Mouse (Mus musculus) limb, embryonic 15.5 days (tissue): ENCODE data around the gene Shbg. TPM values are rescaled to one million over a fixed set of nuclear protein-coding genes. Genes with fewer than 3 reads are reported as not detected.
"Not testable (repeated sequence)": the region's sequence is repeated elsewhere in the genome, so short reads cannot be mapped to it uniquely, and the experiment has no call there.

Experiments used
- ATAC-seq: fragments of 200-750 bp; cut with Nextera tagmentation; 2 replicates; pipeline ENCODE4 v1.8.0; 2017; ENCODE audit warnings: low read depth, moderate TSS enrichment; ENCODE audit not compliant: insufficient number of reproducible peaks, low FRiP score, low TSS enrichment
- H3K27ac ChIP-seq: fragments of 300-500 bp; sonication (generic); 2 replicates; pipeline ENCODE4 v1.5.1; 2015; ENCODE audit warnings: moderate library complexity, mild to moderate bottlenecking, inconsistent platforms
- H3K27me3 ChIP-seq: fragments of 300-500 bp; sonication (generic); 2 replicates; pipeline ENCODE4 v1.6.1; 2015; ENCODE audit warnings: inconsistent platforms
- H3K36me3 ChIP-seq: fragments of 300-500 bp; sonication (generic); 2 replicates; pipeline ENCODE4 v1.6.1; 2015; ENCODE audit warnings: inconsistent platforms
- H3K4me1 ChIP-seq: fragments of 300-500 bp; sonication (generic); 2 replicates; pipeline ENCODE4 v1.6.1; 2015; ENCODE audit warnings: inconsistent platforms
- H3K4me2 ChIP-seq: fragments of 300-500 bp; sonication (generic); 2 replicates; pipeline ENCODE4 v1.6.1; 2015; ENCODE audit warnings: mild to moderate bottlenecking, inconsistent platforms
- H3K4me3 ChIP-seq: fragments of 300-500 bp; sonication (generic); 2 replicates; pipeline ENCODE4 v1.5.1; 2015; ENCODE audit warnings: mild to moderate bottlenecking, inconsistent platforms
- H3K9ac ChIP-seq: fragments of 300-500 bp; sonication (generic); 2 replicates; pipeline ENCODE4 v1.6.1; 2015; ENCODE audit warnings: inconsistent platforms
- H3K9me3 ChIP-seq: fragments of 300-500 bp; sonication (generic); 2 replicates; pipeline ENCODE4 v1.6.1; 2016; ENCODE audit warnings: inconsistent platforms
- WGBS: fragments of 180-500 bp; shearing (Covaris S2); methylation state at CpG from one replicate; pipeline ENCODE4 v1.1.7; 2015; 5-methylcytosine and 5-hydroxymethylcytosine counted together
- polyA plus RNA-seq: library from polyadenylated mRNA; unstranded; fragments of >200 nt; fragmentation: Nextera tagmentation; extraction: Ambion mirVana; gene quantifications from 2 replicates; pipeline ENCODE4 v1.2.1, GENCODE M21; 2015

Gene Shbg
- polyA plus RNA-seq, 1 experiment from 2014 or later: not detected

DNA sequence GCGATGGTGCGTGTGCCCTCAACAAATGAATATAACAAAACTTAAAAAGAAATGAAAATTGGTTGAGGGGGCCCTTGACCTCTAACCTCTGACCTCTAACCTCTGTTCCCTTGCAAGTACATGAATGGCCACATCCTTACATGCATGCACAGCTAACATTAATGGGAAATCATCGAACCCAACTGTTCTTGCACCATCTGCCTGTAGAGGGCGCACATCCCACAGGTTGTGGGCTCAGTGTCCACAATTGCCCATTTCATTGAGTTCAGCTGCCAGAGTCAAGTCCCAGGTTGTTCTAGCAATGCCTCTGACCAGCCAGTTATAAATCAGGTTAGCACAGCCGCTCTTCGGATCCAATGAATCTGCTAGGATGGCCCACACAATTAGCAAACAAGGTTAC, 10.6 kb upstream of the Shbg start:
- Histone ChIP-seq H3K4me3 (no peak overlapping the region), H3K4me2 (no peak overlapping the region), H3K9me3 (no peaks in the 10 kb centered on the region), H3K27ac (no peak overlapping the region), H3K27me3 (no peaks in the 10 kb centered on the region), H3K9ac (no peak overlapping the region), H3K36me3 (no peaks in the 10 kb centered on the region), H3K4me1 (no peaks in the 10 kb centered on the region)
- 35% methylated on average over 6 of the region's 6 CpGs for WGBS
- ATAC-seq: no peak

DNA sequence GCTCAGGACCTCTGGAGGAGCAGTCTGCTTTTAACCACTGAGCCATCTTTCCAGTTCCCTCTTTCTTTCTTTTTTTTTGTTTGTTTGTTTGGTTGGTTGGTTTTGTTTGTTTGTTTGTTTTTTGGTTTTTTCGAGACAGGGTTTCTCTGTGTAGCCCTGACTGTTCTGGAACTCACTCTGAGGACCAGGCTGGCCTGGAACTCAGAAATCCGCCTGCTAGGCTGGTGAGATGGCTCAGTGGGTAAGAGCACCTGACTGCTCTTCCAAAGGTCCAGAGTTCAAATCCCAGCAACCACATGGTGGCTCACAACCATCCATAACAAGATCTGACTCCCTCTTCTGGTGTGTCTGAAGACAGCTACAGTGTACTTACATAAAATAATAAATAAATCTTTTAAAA, 6.6 kb upstream of the Shbg start:
- not testable (repeated sequence) for H3K9ac ChIP-seq, H3K9me3 ChIP-seq, H3K4me3 ChIP-seq, H3K36me3 ChIP-seq, H3K27me3 ChIP-seq, H3K4me1 ChIP-seq, H3K27ac ChIP-seq, ATAC-seq, H3K4me2 ChIP-seq
- 90% methylated on average over 2 of the region's 2 CpGs for WGBS

DNA sequence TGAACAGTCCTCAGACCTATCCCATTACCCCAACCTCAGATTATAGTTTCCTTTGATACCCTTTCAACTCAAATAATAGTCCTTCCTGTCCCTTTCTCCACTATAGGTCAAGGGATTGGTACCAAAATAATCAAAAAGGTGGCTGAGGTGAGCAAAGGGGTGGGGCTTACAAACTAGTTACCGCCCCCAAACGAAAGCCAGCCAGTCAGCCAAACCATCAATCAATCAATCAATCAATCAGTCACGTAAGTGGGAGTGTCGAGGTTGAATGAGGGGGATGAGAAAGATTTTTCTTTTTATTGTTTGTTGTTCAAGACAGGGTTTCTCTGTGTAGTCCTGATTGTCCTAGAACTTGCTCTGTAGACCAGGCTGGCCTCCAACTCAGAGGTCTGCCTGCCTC, 5.3 kb upstream of the Shbg start:
- ATAC-seq: no peak
- Histone ChIP-seq H3K27me3 (no peaks in the 10 kb centered on the region), H3K9me3 (no peaks in the 10 kb centered on the region), H3K9ac (peak overlapping the region; percentile 43; the same call in 1 of the 2 replicates), H3K4me3 (peak overlapping the region; percentile 49), H3K27ac (no peak overlapping the region), H3K4me2 (peak overlapping the region; percentile 74; the same call in 1 of the 2 replicates), H3K4me1 (peaks cover 8% of the 10 kb centered on the region), H3K36me3 (no peaks in the 10 kb centered on the region)
- WGBS: 62% methylated on average over 4 of the region's 4 CpGs

DNA sequence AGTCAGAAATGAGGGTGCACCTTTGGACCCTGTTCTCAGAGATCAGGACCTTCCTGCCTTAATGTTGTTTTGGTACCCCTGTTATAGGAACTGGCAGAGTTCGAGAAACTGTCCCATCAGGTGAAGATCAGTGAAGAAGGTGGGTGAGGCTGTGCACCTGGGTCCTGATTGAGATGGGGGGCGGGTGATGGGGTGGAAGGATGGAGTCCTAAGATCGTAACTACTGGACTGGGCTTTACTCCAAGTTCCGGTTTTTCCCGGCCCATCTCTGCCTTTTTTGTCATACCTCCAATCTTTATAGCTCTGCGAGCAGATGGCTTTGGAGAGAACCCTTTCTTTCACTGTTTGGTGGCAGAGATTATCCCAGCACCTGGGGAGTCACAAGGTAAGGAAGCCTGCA, 4.7 kb upstream of the Shbg start:
- Histone ChIP-seq H3K4me1 (peaks cover 8% of the 10 kb centered on the region), H3K4me3 (peak overlapping the region; percentile 49), H3K36me3 (no peaks in the 10 kb centered on the region), H3K27me3 (no peaks in the 10 kb centered on the region), H3K4me2 (peak overlapping the region; percentile 74), H3K27ac (peak overlapping the region; percentile 55; the same call in 1 of the 2 replicates), H3K9ac (peak overlapping the region; percentile 43), H3K9me3 (no peaks in the 10 kb centered on the region)
- WGBS: 17% methylated on average over 6 of the region's 6 CpGs
- no peak for ATAC-seq

DNA sequence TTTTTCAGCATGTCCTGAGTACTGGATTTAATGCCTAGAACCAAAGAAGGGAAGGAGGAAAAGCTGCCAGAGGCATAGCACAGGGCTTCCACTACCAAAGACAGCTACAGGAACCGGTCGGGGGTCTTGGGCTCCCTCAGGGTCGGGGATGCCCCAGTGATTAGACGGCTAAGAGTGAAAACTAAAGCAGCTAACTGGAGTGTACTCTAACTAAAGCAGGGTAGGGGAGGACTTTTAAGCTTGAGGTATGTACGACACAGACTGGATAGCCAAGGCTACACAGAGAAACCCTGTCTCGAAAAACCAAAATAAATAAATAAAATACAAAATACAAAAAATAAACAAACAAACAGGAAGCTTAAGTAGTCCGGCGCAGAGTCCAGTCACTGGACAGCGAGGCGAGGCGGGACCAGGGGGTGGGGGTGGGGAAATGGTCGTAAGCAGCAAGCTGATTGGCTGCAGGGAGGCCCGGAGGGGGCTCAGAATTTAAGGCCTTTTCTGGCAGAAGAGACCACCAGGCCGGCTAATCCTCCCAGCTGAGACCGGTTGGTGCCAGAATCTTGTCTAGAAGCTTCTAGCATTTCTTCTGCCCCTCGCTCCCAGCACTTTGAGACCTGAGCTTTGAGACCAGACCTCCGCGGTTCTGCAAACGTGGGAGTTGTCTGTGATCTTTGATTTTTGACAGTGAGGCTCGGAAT, 4.0 kb upstream of the Shbg start, which contains the start of gene Sat2:
Gene Sat2 (plus strand): TSS at position 454 of the 698 bp plus-strand sequence.
- peak within 1 kb of the TSS; percentile 49 for H3K4me3 ChIP-seq
- peak within 1 kb of the TSS; percentile 43 for H3K9ac ChIP-seq
- peak; percentile 64 for ATAC-seq
- H3K4me2 ChIP-seq: peak within 1 kb of the TSS; percentile 74
- no peaks in the 10 kb centered on the region for H3K9me3 ChIP-seq
- 2% methylated on average over 20 of the region's 20 CpGs for WGBS
- peak within 1 kb of the TSS; percentile 55 for H3K27ac ChIP-seq
- no peaks in the 10 kb centered on the region for H3K36me3 ChIP-seq
- peaks cover 8% of the 10 kb centered on the region for H3K4me1 ChIP-seq
- 0 out of 2 replicates have a peak, but pooled peaks cover 5% of the 10 kb centered on the region for H3K27me3 ChIP-seq

DNA sequence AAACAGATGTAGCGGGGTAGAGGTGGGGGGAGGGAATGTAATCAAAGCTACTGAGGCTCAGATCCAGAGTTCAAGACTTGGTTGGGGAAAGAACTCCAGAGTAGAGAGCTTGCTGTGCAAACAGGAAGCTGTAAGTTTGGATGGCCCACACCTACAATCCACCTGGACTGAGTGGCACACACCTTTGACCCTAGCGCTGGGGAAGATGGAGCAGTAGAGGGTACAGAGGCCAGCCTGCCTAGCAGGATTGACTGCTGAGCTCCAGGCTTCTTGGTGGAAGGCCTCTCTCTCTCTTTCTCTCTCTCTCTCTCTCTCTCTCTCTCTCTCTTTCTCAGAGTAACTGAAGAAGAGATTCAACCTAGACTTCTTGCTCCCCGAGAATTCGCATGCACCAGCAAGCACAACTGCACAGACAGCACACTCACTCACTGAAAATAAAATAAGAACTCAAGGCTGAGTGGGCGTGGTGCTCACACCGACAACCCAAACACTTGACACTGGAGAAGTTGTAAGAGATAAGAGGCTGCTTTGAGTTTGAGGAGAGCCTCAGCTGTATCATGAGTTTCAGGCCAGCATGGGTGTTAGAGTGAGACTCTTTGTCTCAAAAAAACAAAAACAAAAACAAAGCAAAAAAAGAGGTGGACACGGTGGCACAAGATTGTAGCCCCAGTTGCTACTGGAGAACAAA, 2.8 kb upstream of the Shbg start:
- H3K9ac ChIP-seq: no peak overlapping the region
- H3K4me1 ChIP-seq: peaks cover 8% of the 10 kb centered on the region
- ATAC-seq: no peak
- H3K27ac ChIP-seq: no peak overlapping the region
- no peaks in the 10 kb centered on the region for H3K9me3 ChIP-seq
- no peak overlapping the region for H3K4me3 ChIP-seq
- H3K36me3 ChIP-seq: no peaks in the 10 kb centered on the region
- WGBS: 79% methylated on average over 7 of the region's 7 CpGs
- H3K4me2 ChIP-seq: no peak overlapping the region
- H3K27me3 ChIP-seq: 0 out of 2 replicates have a peak, but pooled peaks cover 7% of the 10 kb centered on the region

DNA sequence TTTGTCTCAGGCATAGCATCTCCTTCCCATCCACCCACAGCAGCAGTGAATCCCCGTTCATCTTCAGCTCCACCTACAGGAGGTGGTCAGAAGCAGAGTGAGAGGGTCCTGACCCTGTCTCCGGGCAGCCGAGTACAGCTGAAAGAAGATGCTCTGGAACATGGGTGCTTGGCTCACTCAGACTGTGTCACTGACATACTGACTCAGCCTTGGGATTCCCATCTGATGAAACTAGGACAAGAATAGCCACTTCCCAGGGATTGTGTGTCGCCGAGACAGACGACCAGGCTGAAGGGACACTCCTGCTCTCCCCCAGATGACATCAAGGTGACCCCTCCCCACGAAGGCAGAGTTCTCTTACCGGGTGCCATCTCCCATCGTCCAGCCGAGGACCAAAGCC, 924 bp downstream of the Shbg start:
- no peak for ATAC-seq
- no peak overlapping the region for H3K4me2 ChIP-seq
- peaks cover 5% of the 10 kb centered on the region; the same call in 1 of the 2 replicates for H3K4me1 ChIP-seq
- H3K27me3 ChIP-seq: 0 out of 2 replicates have a peak, but pooled peaks cover 7% of the 10 kb centered on the region
- 53% methylated on average over 10 of the region's 10 CpGs for WGBS
- H3K36me3 ChIP-seq: no peaks in the 10 kb centered on the region
- H3K9ac ChIP-seq: no peak overlapping the region
- no peaks in the 10 kb centered on the region for H3K9me3 ChIP-seq
- H3K4me3 ChIP-seq: no peak overlapping the region
- no peak overlapping the region for H3K27ac ChIP-seq

DNA sequence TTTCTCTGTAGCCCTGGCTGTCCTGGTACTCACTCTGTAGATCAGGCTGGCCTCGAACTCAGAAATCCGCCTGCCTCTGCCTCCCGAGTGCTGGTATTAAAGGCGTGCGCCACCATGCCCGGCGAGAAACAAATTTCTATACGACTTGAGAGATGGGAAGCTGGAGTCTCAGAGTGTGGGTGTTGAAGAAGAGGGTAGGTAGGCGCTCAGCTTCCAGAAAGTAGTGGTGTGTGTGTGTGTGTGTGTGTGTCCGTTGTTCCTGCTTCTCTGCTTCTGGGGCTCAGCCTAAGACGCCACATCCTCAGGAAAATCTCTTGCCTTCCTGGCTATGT, 3.5 kb downstream of the Shbg start:
- H3K4me2 ChIP-seq: not testable (repeated sequence)

DNA sequence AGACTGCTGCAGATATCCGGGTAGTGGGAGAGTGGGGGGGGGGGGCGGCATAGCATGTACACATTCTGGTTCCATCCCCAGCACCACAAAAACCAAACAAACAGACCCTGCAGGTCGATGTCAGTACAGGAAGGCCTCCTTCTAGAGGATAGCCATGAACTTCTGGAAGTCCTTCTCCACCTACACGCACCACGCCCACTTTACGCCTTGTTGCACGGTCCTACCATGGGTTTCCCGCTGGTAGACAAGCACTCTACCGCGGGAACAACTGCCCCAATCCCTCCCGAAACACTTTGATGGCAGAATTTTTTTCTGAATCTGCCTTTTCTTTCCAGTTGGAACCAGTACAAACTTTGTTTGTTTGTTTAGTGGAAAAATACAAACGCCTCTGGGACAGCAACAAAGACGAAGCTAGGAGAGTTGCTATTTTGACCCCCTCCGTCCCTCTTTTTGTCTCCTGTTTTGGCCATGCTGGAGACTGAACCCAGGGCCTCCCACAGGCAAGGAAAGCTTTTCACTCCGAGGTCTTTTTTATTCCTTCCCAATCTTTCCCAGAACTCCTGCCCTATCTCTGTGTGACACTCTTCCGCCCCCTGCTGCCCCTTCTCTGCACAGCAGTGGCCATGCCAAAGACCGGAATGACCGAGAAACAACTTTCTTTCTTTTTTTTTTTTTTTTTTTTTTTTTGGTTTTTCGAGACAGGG, 4.0 kb downstream of the Shbg start:
- 14% methylated on average over 19 of the region's 19 CpGs for WGBS
- peak overlapping the region; percentile 6; the same call in 1 of the 2 replicates for H3K4me2 ChIP-seq
- peaks cover 5% of the 10 kb centered on the region; the same call in 1 of the 2 replicates for H3K4me1 ChIP-seq
- H3K9me3 ChIP-seq: no peaks in the 10 kb centered on the region
- H3K4me3 ChIP-seq: no peak overlapping the region
- 0 out of 2 replicates have a peak, but pooled peaks cover 7% of the 10 kb centered on the region for H3K27me3 ChIP-seq
- no peak overlapping the region for H3K27ac ChIP-seq
- no peak for ATAC-seq
- H3K9ac ChIP-seq: no peak overlapping the region
- H3K36me3 ChIP-seq: no peaks in the 10 kb centered on the region

More for the DNA sequence above, 3.5 kb downstream of the Shbg start:
- H3K27me3 ChIP-seq, H3K4me1 ChIP-seq, ATAC-seq, H3K9me3 ChIP-seq, H3K27ac ChIP-seq, H3K4me3 ChIP-seq, H3K36me3 ChIP-seq, H3K9ac ChIP-seq: not testable (repeated sequence)
- WGBS: 51% methylated on average over 11 of the region's 11 CpGs

DNA sequence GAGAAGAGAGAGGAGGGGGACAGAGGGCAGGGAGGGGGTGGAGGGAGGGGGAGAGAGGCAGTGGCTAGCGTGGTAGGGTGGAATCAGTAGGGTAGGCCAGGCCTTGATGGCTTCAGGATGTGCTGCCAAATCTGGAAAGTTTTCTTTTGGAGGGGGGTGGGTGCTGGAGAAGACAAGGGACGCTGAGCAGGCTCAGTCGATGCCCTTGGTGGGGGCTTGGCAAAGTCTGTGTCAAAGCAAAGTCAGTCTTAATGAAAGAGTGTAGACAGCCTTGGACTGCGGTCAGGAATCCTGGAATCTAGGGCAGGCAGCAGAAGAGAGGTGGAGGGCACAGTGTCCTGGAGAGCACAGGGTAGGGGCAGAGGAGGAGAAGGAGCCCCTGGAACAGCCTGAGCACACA, 6.8 kb downstream of the Shbg start:
- no peaks in the 10 kb centered on the region for H3K27me3 ChIP-seq
- no peak for ATAC-seq

DNA sequence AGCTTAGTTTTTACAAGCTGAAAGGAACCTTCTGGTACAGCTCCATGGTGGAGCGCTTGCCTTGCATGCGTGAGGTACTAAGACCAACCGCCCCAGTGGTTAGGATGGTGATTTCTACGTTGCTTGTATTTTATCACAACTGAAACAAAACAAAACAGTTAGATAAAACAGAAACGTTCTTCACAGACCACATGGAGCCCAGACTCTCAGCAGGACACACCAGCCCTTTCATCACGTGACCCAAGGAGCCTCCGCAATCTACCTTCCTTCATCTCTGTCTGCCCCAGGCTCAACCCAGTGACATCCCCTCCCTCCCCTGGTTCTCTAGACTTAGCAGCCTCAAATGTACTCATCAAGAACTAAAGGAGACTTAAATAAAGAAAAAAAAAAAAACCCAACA, 8.3 kb downstream of the Shbg start:
- Histone ChIP-seq H3K36me3 (no peaks in the 10 kb centered on the region), H3K27me3 (peaks cover 9% of the 10 kb centered on the region; the same call in 1 of the 2 replicates), H3K27ac (no peak overlapping the region), H3K4me3 (no peak overlapping the region), H3K4me1 (peaks cover 23% of the 10 kb centered on the region), H3K9ac (no peak overlapping the region), H3K9me3 (no peaks in the 10 kb centered on the region), H3K4me2 (no peak overlapping the region)
- ATAC-seq: no peak
- WGBS: 61% methylated on average over 7 of the region's 7 CpGs

More for the DNA sequence above, 6.8 kb downstream of the Shbg start:
- no peak overlapping the region for H3K4me3 ChIP-seq
- H3K36me3 ChIP-seq: no peaks in the 10 kb centered on the region
- no peaks in the 10 kb centered on the region for H3K9me3 ChIP-seq
- H3K4me1 ChIP-seq: peaks cover 10% of the 10 kb centered on the region
- no peak overlapping the region for H3K9ac ChIP-seq
- no peak overlapping the region for H3K27ac ChIP-seq
- H3K4me2 ChIP-seq: no peak overlapping the region
- WGBS: 49% methylated on average over 4 of the region's 4 CpGs

DNA sequence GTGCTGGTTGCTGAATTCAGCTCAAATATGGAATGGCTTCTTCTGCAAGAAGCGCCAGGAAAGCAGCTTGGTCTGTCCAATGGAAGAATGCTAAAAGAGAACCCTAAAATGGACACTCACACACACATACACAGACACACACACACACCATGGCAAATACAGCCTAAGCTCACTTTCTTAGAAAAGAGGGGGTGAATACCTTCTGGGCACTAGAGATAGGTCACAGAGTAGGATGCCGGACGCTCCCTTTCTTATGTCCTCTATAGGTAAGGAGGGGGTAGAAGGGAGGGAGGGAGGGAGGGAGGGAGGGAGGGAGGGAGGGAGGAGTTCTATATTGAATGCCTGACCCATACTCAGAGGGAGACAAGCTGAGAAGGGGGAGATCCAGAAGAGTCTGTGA, 9.2 kb downstream of the Shbg start:
- no peak overlapping the region for H3K9ac ChIP-seq
- H3K27me3 ChIP-seq: peaks cover 9% of the 10 kb centered on the region; the same call in 1 of the 2 replicates
- ATAC-seq: no peak
- no peaks in the 10 kb centered on the region for H3K36me3 ChIP-seq
- H3K27ac ChIP-seq: no peak overlapping the region
- H3K9me3 ChIP-seq: no peaks in the 10 kb centered on the region
- H3K4me2 ChIP-seq: no peak overlapping the region
- H3K4me3 ChIP-seq: no peak overlapping the region
- 99% methylated on average over 3 of the region's 3 CpGs for WGBS
- peaks cover 23% of the 10 kb centered on the region for H3K4me1 ChIP-seq
